Mouse (Mus musculus): ENCODE data around the gene Vill.

The Vill gene

GRCm38 (mm10) chr9:119110640-119111039 is 58.1 kb downstream of the Vill start:
- no peak for DNase-seq (ENCODE audit: low spot score)

GRCm38 (mm10) chr9:119114911-119115310 is 62.3 kb downstream of the Vill start:
- DNase-seq (ENCODE audit: low spot score), result no peak

GRCm38 (mm10) chr9:119119409-119120167 is 67.0 kb downstream of the Vill start:
- no peak for DNase-seq (ENCODE audit: low spot score)

- DNase-seq (ENCODE audit: low spot score), result no peak
These were observed 67.6 kb downstream of the Vill start for GRCm38 (mm10) chr9:119120168-119120560.
